Mouse (Mus musculus): Measurements from ENCODE around the gene Krtap3-1. TPM values are rescaled to one million over a fixed set of nuclear protein-coding genes. Genes with fewer than 3 reads are reported as not detected.
"Not testable (repeated sequence)": the region's sequence is repeated elsewhere in the genome, so short reads cannot be mapped to it uniquely, and the experiment has no call there.

Krtap3-1 gene
- polyA plus RNA-seq (2012; rRNA removed): not detected in 2 replicates

DNA sequence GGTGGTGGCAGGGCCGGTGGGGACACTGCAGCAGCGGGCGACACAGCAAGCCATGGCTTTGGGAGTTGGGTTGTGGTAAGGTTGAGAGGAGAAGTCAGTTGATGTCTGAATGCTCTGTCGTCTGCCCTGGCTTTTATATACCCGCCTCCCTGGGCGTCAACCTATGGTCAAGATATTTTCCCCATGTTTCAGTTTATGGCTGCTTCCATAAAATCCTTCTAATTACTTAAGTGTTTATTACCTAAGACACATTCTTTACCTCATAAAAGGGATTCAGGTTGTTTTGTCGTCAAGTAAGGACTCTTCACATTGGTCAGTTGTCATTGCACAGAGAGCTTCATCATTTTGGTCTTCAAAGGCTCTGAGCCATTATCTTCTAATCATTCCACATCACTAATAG lies at the start of gene Krtap3-1:
Gene Krtap3-1 (minus strand): TSS at position 101 of the 400 bp plus-strand sequence.
- no peak for DNase-seq
- Histone ChIP-seq H3K4me1 (ENCODE audit: control insufficient read depth, insufficient read depth, low read length) (no peaks in the 10 kb centered on the region), H3K36me3 (ENCODE audit: control insufficient read depth, insufficient read depth, low read length) (no peaks in the 10 kb centered on the region), H3K27ac (ENCODE audit: insufficient read depth, low read depth, low read length) (no peak within 1 kb of the TSS), H3K4me3 (ENCODE audit: insufficient read depth, low read depth, low read length) (no peak within 1 kb of the TSS), H3K27me3 (replicated peaks; ENCODE audit: control insufficient read depth, insufficient read depth, low read length) (no peaks in the 10 kb centered on the region; the same call in 1 of the 2 replicates)
- TF ChIP-seq POLR2A (IDR thresholded peaks at IDR 0.05; ENCODE audit: low read depth, low read length) (no peak), CTCF (conservative IDR thresholded peaks at IDR 0.05; ENCODE audit: insufficient read depth, insufficient read length, low read depth, low read length) (no peak)
- WGBS: 75% methylated on average over 7 of the region's 7 CpGs

- Histone ChIP-seq H3K27ac (ENCODE audit: insufficient read depth, low read depth, low read length) (no peak within 1 kb of the TSS), H3K27me3 (replicated peaks; ENCODE audit: control insufficient read depth, insufficient read depth, low read length) (no peaks in the 10 kb centered on the region), H3K4me1 (ENCODE audit: control insufficient read depth, insufficient read depth, low read length) (no peaks in the 10 kb centered on the region), H3K36me3 (ENCODE audit: control insufficient read depth, insufficient read depth, low read length) (no peaks in the 10 kb centered on the region), H3K4me3 (ENCODE audit: insufficient read depth, low read depth, low read length) (no peak within 1 kb of the TSS)
- 73% methylated on average over 3 of the region's 3 CpGs for WGBS
- DNase-seq: no peak
- no peak for TF ChIP-seq POLR2A (IDR thresholded peaks at IDR 0.05; ENCODE audit: low read depth, low read length)
- TF ChIP-seq CTCF (conservative IDR thresholded peaks at IDR 0.05; ENCODE audit: insufficient read depth, insufficient read length, low read depth, low read length): no peak
These were observed 48.5 kb upstream of the Krtap3-1 start, which contains the start of gene Krtap2-4 for GRCm38 (mm10) chr11:99614796-99615363. Gene Krtap2-4 (minus strand): TSS chr11:99614846.

GRCm38 (mm10) chr11:99610089-99610488 lies 43.7 kb upstream of the Krtap3-1 start, which contains the start of gene Gm11937:
Gene Gm11937 (minus strand): TSS chr11:99610189.
- not testable (repeated sequence) for H3K4me3 ChIP-seq (ENCODE audit: insufficient read depth, low read depth, low read length); H3K36me3 ChIP-seq (ENCODE audit: control insufficient read depth, insufficient read depth, low read length); H3K27me3 ChIP-seq (replicated peaks; ENCODE audit: control insufficient read depth, insufficient read depth, low read length); H3K4me1 ChIP-seq (ENCODE audit: control insufficient read depth, insufficient read depth, low read length); H3K27ac ChIP-seq (ENCODE audit: insufficient read depth, low read depth, low read length); DNase-seq
- 59% methylated on average over 1 of the region's 2 CpGs for WGBS

DNA sequence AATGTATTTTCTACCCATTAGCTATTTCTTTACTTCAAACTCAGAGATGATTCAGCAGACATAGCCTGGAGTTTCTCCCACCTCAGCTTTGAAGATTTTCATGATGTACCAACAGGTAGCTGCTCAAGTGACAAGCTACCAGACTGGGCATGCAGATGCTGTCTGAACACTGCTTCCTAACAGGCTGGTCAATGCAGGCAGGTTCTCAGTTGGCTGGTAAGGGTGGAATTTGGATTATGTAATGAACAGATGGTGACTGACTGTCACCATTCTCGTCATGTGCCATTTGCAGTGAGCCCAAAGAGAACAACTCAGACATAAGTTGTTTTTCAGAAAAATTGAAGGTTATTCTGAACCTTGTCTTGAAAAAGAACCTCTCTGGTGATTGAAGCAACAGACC lies 42.7 kb upstream of the Krtap3-1 start:
- Histone ChIP-seq H3K4me3 (ENCODE audit: insufficient read depth, low read depth, low read length) (no peak overlapping the region), H3K27me3 (replicated peaks; ENCODE audit: control insufficient read depth, insufficient read depth, low read length) (no peaks in the 10 kb centered on the region), H3K27ac (ENCODE audit: insufficient read depth, low read depth, low read length) (no peak overlapping the region), H3K4me1 (ENCODE audit: control insufficient read depth, insufficient read depth, low read length) (no peaks in the 10 kb centered on the region), H3K36me3 (ENCODE audit: control insufficient read depth, insufficient read depth, low read length) (no peaks in the 10 kb centered on the region)
- no peak for DNase-seq
- WGBS: 76% methylated on average over 1 of the region's 1 CpGs
- TF ChIP-seq POLR2A (IDR thresholded peaks at IDR 0.05; ENCODE audit: low read depth, low read length): no peak

GRCm38 (mm10) chr11:99603208-99603607 lies 36.8 kb upstream of the Krtap3-1 start, which contains the start of gene Gm11938:
Gene Gm11938 (minus strand): TSS chr11:99603308.
- H3K27ac ChIP-seq (ENCODE audit: insufficient read depth, low read depth, low read length); H3K36me3 ChIP-seq (ENCODE audit: control insufficient read depth, insufficient read depth, low read length); H3K4me1 ChIP-seq (ENCODE audit: control insufficient read depth, insufficient read depth, low read length); H3K4me3 ChIP-seq (ENCODE audit: insufficient read depth, low read depth, low read length); H3K27me3 ChIP-seq (replicated peaks; ENCODE audit: control insufficient read depth, insufficient read depth, low read length); DNase-seq: not testable (repeated sequence)
- WGBS: 39% methylated on average over 1 of the region's 1 CpGs

- H3K27ac ChIP-seq (ENCODE audit: insufficient read depth, low read depth, low read length); H3K4me1 ChIP-seq (ENCODE audit: control insufficient read depth, insufficient read depth, low read length); H3K36me3 ChIP-seq (ENCODE audit: control insufficient read depth, insufficient read depth, low read length); DNase-seq; H3K27me3 ChIP-seq (replicated peaks; ENCODE audit: control insufficient read depth, insufficient read depth, low read length); H3K4me3 ChIP-seq (ENCODE audit: insufficient read depth, low read depth, low read length): not testable (repeated sequence)
- WGBS: 66% methylated on average over 6 of the region's 6 CpGs
These were observed 31.3 kb upstream of the Krtap3-1 start, which contains the start of gene Krtap9-3 for GRCm38 (mm10) chr11:99597742-99598141. Gene Krtap9-3 (minus strand): TSS chr11:99598105.

GRCm38 (mm10) chr11:99590981-99591380 lies 24.6 kb upstream of the Krtap3-1 start, which contains the start of gene Krtap1-3:
Gene Krtap1-3 (minus strand): TSS chr11:99591339.
- Histone ChIP-seq H3K27ac (ENCODE audit: insufficient read depth, low read depth, low read length) (no peak within 1 kb of the TSS), H3K36me3 (ENCODE audit: control insufficient read depth, insufficient read depth, low read length) (no peaks in the 10 kb centered on the region), H3K4me3 (ENCODE audit: insufficient read depth, low read depth, low read length) (no peak within 1 kb of the TSS), H3K4me1 (ENCODE audit: control insufficient read depth, insufficient read depth, low read length) (no peaks in the 10 kb centered on the region), H3K27me3 (replicated peaks; ENCODE audit: control insufficient read depth, insufficient read depth, low read length) (no peaks in the 10 kb centered on the region)
- DNase-seq: no peak
- TF ChIP-seq CTCF (conservative IDR thresholded peaks at IDR 0.05; ENCODE audit: insufficient read depth, insufficient read length, low read depth, low read length) (no peak), POLR2A (IDR thresholded peaks at IDR 0.05; ENCODE audit: low read depth, low read length) (no peak)
- whole genome bisulfite sequencing: 68% methylated on average over 6 of the region's 6 CpGs

DNA sequence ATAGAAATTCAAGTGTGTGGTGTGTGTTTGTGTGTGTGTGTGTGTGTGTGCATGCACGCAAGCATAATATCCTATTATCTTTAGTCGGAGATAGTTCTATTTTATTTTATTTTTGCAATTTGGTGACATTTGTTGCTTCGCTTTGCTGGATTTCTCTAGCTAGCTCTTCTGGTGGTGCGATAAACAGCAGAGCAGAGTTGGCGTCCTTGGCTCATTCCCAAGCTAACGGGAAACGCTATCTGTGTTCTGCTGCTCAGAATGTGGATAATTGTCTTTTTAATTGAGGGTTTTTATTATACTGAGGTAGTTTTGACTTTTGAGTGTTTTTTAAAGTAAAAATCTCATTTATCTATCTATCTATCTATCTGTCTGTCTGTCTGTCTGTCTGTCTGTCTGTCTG lies 18.7 kb upstream of the Krtap3-1 start:
- no peaks in the 10 kb centered on the region for H3K4me1 ChIP-seq (ENCODE audit: control insufficient read depth, insufficient read depth, low read length)
- no peaks in the 10 kb centered on the region for H3K27me3 ChIP-seq (replicated peaks; ENCODE audit: control insufficient read depth, insufficient read depth, low read length)
- TF ChIP-seq CTCF (conservative IDR thresholded peaks at IDR 0.05; ENCODE audit: insufficient read depth, insufficient read length, low read depth, low read length) (no peak), POLR2A (IDR thresholded peaks at IDR 0.05; ENCODE audit: low read depth, low read length) (no peak)
- H3K36me3 ChIP-seq (ENCODE audit: control insufficient read depth, insufficient read depth, low read length): no peaks in the 10 kb centered on the region
- no peak overlapping the region for H3K4me3 ChIP-seq (ENCODE audit: insufficient read depth, low read depth, low read length)
- DNase-seq: no peak
- 87% methylated on average over 7 of the region's 7 CpGs for WGBS
- H3K27ac ChIP-seq (ENCODE audit: insufficient read depth, low read depth, low read length): no peak overlapping the region

Measured in kidney, adult 2 months (tissue).